Mouse (Mus musculus) liver, embryonic 11.5 days (tissue): ENCODE data around the gene Bglap3. TPM values are rescaled to one million over a fixed set of nuclear protein-coding genes. Genes with fewer than 3 reads are reported as not detected.

Source experiments
- ATAC-seq: fragments of 200-750 bp; cut with Nextera tagmentation; replicated peaks from 2 replicates; pipeline ENCODE4 v1.8.0; 2017; ENCODE audit warnings: moderate number of reproducible peaks, mild to moderate bottlenecking, moderate TSS enrichment, moderate library complexity; ENCODE audit not compliant: low FRiP score
- DNase-seq: peaks from one replicate; pipeline ENCODE4 v3.0.0-alpha.2; 2017; ENCODE audit warnings: low spot score
- H3K27ac ChIP-seq: fragments of 300-500 bp; sonication (generic); 2 replicates; pipeline ENCODE4 v1.5.1; 2014; ENCODE audit warnings: mild to moderate bottlenecking, low read depth, low read length, control low read depth
- H3K27me3 ChIP-seq: fragments of 300-500 bp; sonication (generic); replicated peaks from 2 replicates; pipeline ENCODE4 v1.6.1; 2014; ENCODE audit warnings: low read length, mixed read lengths; ENCODE audit not compliant: control insufficient read depth, insufficient read depth
- H3K36me3 ChIP-seq: fragments of 300-500 bp; sonication (generic); 2 replicates; pipeline ENCODE4 v1.6.1; 2014; ENCODE audit warnings: mild to moderate bottlenecking, low read length, moderate library complexity, mixed read lengths; ENCODE audit not compliant: control insufficient read depth, insufficient read depth
- H3K4me1 ChIP-seq: fragments of 300-500 bp; sonication (generic); replicated peaks from 2 replicates; pipeline ENCODE4 v1.6.1; 2014; ENCODE audit warnings: low read length, mixed read lengths; ENCODE audit not compliant: control insufficient read depth, insufficient read depth
- H3K4me2 ChIP-seq: fragments of 300-500 bp; sonication (generic); 2 replicates; pipeline ENCODE4 v1.6.1; 2014; ENCODE audit warnings: mild to moderate bottlenecking, control low read depth, moderate library complexity
- H3K4me3 ChIP-seq: fragments of 300-500 bp; sonication (generic); 2 replicates; pipeline ENCODE4 v1.5.1; 2014; ENCODE audit warnings: low read depth, low read length, control low read depth
- H3K9ac ChIP-seq: fragments of 300-500 bp; sonication (generic); 2 replicates; pipeline ENCODE4 v1.6.1; 2014; ENCODE audit warnings: low read depth, low read length, control low read depth
- H3K9me3 ChIP-seq: fragments of 300-500 bp; sonication (generic); 2 replicates; pipeline ENCODE4 v1.6.1; 2016; ENCODE audit warnings: low read length, inconsistent platforms, mixed read lengths; ENCODE audit not compliant: control insufficient read depth
- WGBS: fragments of 180-500 bp; shearing (Covaris S2); extraction: QIAGEN DNeasy Blood & Tissue Kit; methylation state at CpG from one replicate; pipeline ENCODE4 v1.1.7; 2014; 5-methylcytosine and 5-hydroxymethylcytosine counted together
- polyA plus RNA-seq: library from polyadenylated mRNA; unstranded; fragments of >200 nt; fragmentation: Nextera tagmentation; extraction: Ambion mirVana; gene quantifications from 2 replicates; pipeline ENCODE4 v1.2.1, GENCODE M21; 2014

Bglap3 gene
- polyA plus RNA-seq, 1 experiment from 2014 or later = 0.12 TPM

- no peak for DNase-seq
- ATAC-seq = peak; percentile 32; the same call in 1 of the 2 replicates
- Histone ChIP-seq H3K27me3 (no peaks in the 10 kb centered on the region), H3K4me2 (peak overlapping the region; percentile 83), H3K36me3 (peaks cover 2% of the 10 kb centered on the region; the same call in 1 of the 2 replicates), H3K4me3 (peak overlapping the region; percentile 86), H3K4me1 (peaks cover 37% of the 10 kb centered on the region), H3K9ac (peak overlapping the region; percentile 95), H3K9me3 (no peaks in the 10 kb centered on the region), H3K27ac (peak overlapping the region; percentile 97)
- 1% methylated on average over 27 of the region's 27 CpGs for WGBS
These were observed 37.0 kb downstream of the Bglap3 start for GRCm38 (mm10) chr3:88335436-88336053.

- H3K4me2 ChIP-seq = peak overlapping the region; percentile 83
- no peaks in the 10 kb centered on the region for H3K27me3 ChIP-seq
- H3K36me3 ChIP-seq = peaks cover 2% of the 10 kb centered on the region; the same call in 1 of the 2 replicates
- H3K9ac ChIP-seq = peak overlapping the region; percentile 95
- H3K27ac ChIP-seq = peak overlapping the region; percentile 97
- ATAC-seq (no peak), DNase-seq (no peak)
- peak overlapping the region; percentile 86 for H3K4me3 ChIP-seq
- 23% methylated on average over 3 of the region's 3 CpGs for WGBS
- peaks cover 37% of the 10 kb centered on the region for H3K4me1 ChIP-seq
- H3K9me3 ChIP-seq = no peaks in the 10 kb centered on the region
These were observed 37.6 kb downstream of the Bglap3 start for GRCm38 (mm10) chr3:88334902-88335435.

- Histone ChIP-seq H3K4me3 (peak overlapping the region; percentile 86), H3K27me3 (no peaks in the 10 kb centered on the region), H3K4me2 (peak overlapping the region; percentile 83), H3K27ac (no peak overlapping the region), H3K9me3 (no peaks in the 10 kb centered on the region), H3K4me1 (peaks cover 34% of the 10 kb centered on the region), H3K36me3 (peaks cover 2% of the 10 kb centered on the region; the same call in 1 of the 2 replicates), H3K9ac (peak overlapping the region; percentile 95; the same call in 1 of the 2 replicates)
- 50% methylated on average over 12 of the region's 12 CpGs for WGBS
- ATAC-seq (0 out of 2 replicates have a peak, but pooled peaks have one; percentile 13), DNase-seq (peak; percentile 43)
These were observed 38.4 kb downstream of the Bglap3 start for GRCm38 (mm10) chr3:88334029-88334658.

- ATAC-seq = no peak
- Histone ChIP-seq H3K4me3 (no peak overlapping the region), H3K9ac (no peak overlapping the region), H3K4me1 (peaks cover 14% of the 10 kb centered on the region), H3K27ac (no peak overlapping the region), H3K36me3 (peaks cover 5% of the 10 kb centered on the region), H3K9me3 (no peaks in the 10 kb centered on the region), H3K4me2 (no peak overlapping the region), H3K27me3 (no peaks in the 10 kb centered on the region)
- 14% methylated on average over 2 of the region's 2 CpGs for WGBS
- no peak for DNase-seq
These were observed 41.3 kb downstream of the Bglap3 start for GRCm38 (mm10) chr3:88331282-88331681.

GRCm38 (mm10) chr3:88328956-88329355 is 43.6 kb downstream of the Bglap3 start:
- Histone ChIP-seq H3K27ac (no peak overlapping the region), H3K4me3 (no peak overlapping the region), H3K9me3 (no peaks in the 10 kb centered on the region), H3K4me2 (no peak overlapping the region), H3K4me1 (peaks cover 10% of the 10 kb centered on the region), H3K27me3 (no peaks in the 10 kb centered on the region), H3K9ac (no peak overlapping the region), H3K36me3 (peaks cover 3% of the 10 kb centered on the region; the same call in 1 of the 2 replicates)
- WGBS = 75% methylated on average over 5 of the region's 5 CpGs
- no peak for DNase-seq
- ATAC-seq = no peak

- Histone ChIP-seq H3K4me2 (peak within 1 kb of the TSS; percentile 86), H3K27ac (peak within 1 kb of the TSS; percentile 2; the same call in 1 of the 2 replicates), H3K9ac (peak within 1 kb of the TSS; percentile 61), H3K4me1 (peaks cover 7% of the 10 kb centered on the region), H3K9me3 (no peaks in the 10 kb centered on the region), H3K4me3 (peak within 1 kb of the TSS; percentile 69), H3K27me3 (no peaks in the 10 kb centered on the region), H3K36me3 (peaks cover 28% of the 10 kb centered on the region)
- WGBS = 3% methylated on average over 10 of the region's 10 CpGs
- DNase-seq (peak; percentile 62), ATAC-seq (peak; percentile 83)
These were observed 47.6 kb downstream of the Bglap3 start, which contains the start of gene Glmp for GRCm38 (mm10) chr3:88324951-88325405. Glmp (plus strand) TSS chr3:88325023.

Other genes with a start within 250 kb of the Bglap3 start
- gene Mef2d, start 230.4 kb downstream of the Bglap3 start, polyA plus RNA-seq = 27.6 and 28.0 TPM in 2 replicates
- 16.3 and 19.5 TPM in 2 replicates for gene Rhbg, start 118.0 kb downstream of the Bglap3 start, polyA plus RNA-seq
- 0.31 and 1.4 TPM in 2 replicates for gene Gm38392, start 85.5 kb downstream of the Bglap3 start, polyA plus RNA-seq
- gene Tsacc, start 75.7 kb downstream of the Bglap3 start, polyA plus RNA-seq = 14.0 and 17.7 TPM in 2 replicates
- gene Cct3, start 75.6 kb downstream of the Bglap3 start, polyA plus RNA-seq = 694 and 747 TPM in 2 replicates
- 111 and 113 TPM in 2 replicates for gene Glmp, start 47.7 kb downstream of the Bglap3 start, polyA plus RNA-seq
- 2.0 TPM in 2 replicates for gene Tmem79, start 36.6 kb downstream of the Bglap3 start, polyA plus RNA-seq
- 52.0 TPM in 2 replicates for gene Smg5, start 36.5 kb downstream of the Bglap3 start, polyA plus RNA-seq
- 5.6 and 7.0 TPM in 2 replicates for gene Paqr6, start 8.2 kb downstream of the Bglap3 start, polyA plus RNA-seq
- gene Bglap2, start 6.0 kb upstream of the Bglap3 start, polyA plus RNA-seq = not detected in 2 replicates
- gene Bglap, start 11.7 kb upstream of the Bglap3 start, polyA plus RNA-seq = not detected in 2 replicates
- gene Pmf1, start 37.6 kb upstream of the Bglap3 start, polyA plus RNA-seq = 153 and 165 TPM in 2 replicates
- gene Slc25a44, start 52.4 kb upstream of the Bglap3 start, polyA plus RNA-seq = 20.6 and 20.7 TPM in 2 replicates
- 14.3 and 19.0 TPM in 2 replicates for gene Sema4a, start 88.4 kb upstream of the Bglap3 start, polyA plus RNA-seq
- gene Lmna, start 137.2 kb upstream of the Bglap3 start, polyA plus RNA-seq = 155 and 157 TPM in 2 replicates
- gene Mex3a, start 159.7 kb upstream of the Bglap3 start, polyA plus RNA-seq = 9.4 and 10.2 TPM in 2 replicates
- 1.1 and 1.2 TPM in 2 replicates for gene Rab25, start 175.6 kb upstream of the Bglap3 start, polyA plus RNA-seq
- gene Lamtor2, start 180.3 kb upstream of the Bglap3 start, polyA plus RNA-seq = 111 and 120 TPM in 2 replicates
- 65.8 and 67.7 TPM in 2 replicates for gene Ubqln4, start 181.0 kb upstream of the Bglap3 start, polyA plus RNA-seq
- 306 and 307 TPM in 2 replicates for gene Ssr2, start 203.1 kb upstream of the Bglap3 start, polyA plus RNA-seq
- gene Arhgef2, start 233.2 kb upstream of the Bglap3 start, polyA plus RNA-seq = 64.3 and 66.3 TPM in 2 replicates